Mouse (Mus musculus) MEL (cell line): ENCODE results near the gene Chchd2. TPM values are rescaled to one million over a fixed set of nuclear protein-coding genes. Genes with fewer than 3 reads are reported as not detected.
"Not testable (repeated sequence)": the region's sequence is repeated elsewhere in the genome, so short reads cannot be mapped to it uniquely, and the experiment has no call there.

ENCODE experiments used
- DNase-seq: peaks from one replicate; pipeline ENCODE4 v3.0.0; 2011; ENCODE audit warnings: low read depth, low spot score
- H3K27ac ChIP-seq: 2 replicates; pipeline ENCODE4 v1.5.1; 2012; ENCODE audit warnings: low read depth, mild to moderate bottlenecking, control low read depth, low read length, moderate library complexity; ENCODE audit not compliant: control insufficient read depth
- H3K27me3 ChIP-seq, 2 experiments: fragments of 150-350 bp in 1 of 2; sonication (generic) in 1 of 2; 2 replicates each; pipeline ENCODE4 v1.6.1; 2012; ENCODE audit warnings: low read length in 2 of 2, mild to moderate bottlenecking in 2 of 2, improper control_type of control experiment in 1 of 2, moderate library complexity in 1 of 2; ENCODE audit not compliant: insufficient read depth in 2 of 2, control insufficient read depth in 1 of 2
- H3K36me3 ChIP-seq, 2 experiments: 2 replicates each; pipeline ENCODE4 v1.6.1; 2012 to 2014; ENCODE audit warnings: low read length in 2 of 2, improper control_type of control experiment in 1 of 2, inconsistent platforms in 1 of 2, mild to moderate bottlenecking in 1 of 2; ENCODE audit not compliant: insufficient read depth in 2 of 2, control insufficient read depth in 1 of 2
- H3K4me1 ChIP-seq, 2 experiments: fragments of 150-350 bp in 1 of 2; sonication (generic) in 1 of 2; 2 replicates each; pipeline ENCODE4 v1.6.1; 2012; ENCODE audit warnings: low read length in 2 of 2, improper control_type of control experiment in 1 of 2, mild to moderate bottlenecking in 1 of 2; ENCODE audit not compliant: insufficient read depth in 2 of 2, control insufficient read depth in 1 of 2
- H3K4me3 ChIP-seq, 2 experiments: fragments of 150-350 bp in 1 of 2; sonication (generic) in 1 of 2; 2 replicates each; pipeline ENCODE4 v1.5.1; 2012; ENCODE audit warnings: low read depth in 2 of 2, low read length in 2 of 2, mild to moderate bottlenecking in 2 of 2, moderate library complexity in 2 of 2, control low read depth in 1 of 2, improper control_type of control experiment in 1 of 2; ENCODE audit not compliant: control insufficient read depth in 1 of 2, insufficient read depth in 1 of 2
- H3K79me2 ChIP-seq: 2 replicates; pipeline ENCODE4 v1.6.1; 2012; ENCODE audit warnings: mild to moderate bottlenecking, low read length, moderate library complexity; ENCODE audit not compliant: control insufficient read depth, poor library complexity, insufficient read depth
- H3K9ac ChIP-seq: 2 replicates; pipeline ENCODE4 v1.6.1; 2012; ENCODE audit warnings: low read depth, mild to moderate bottlenecking, control low read depth, low read length, moderate library complexity; ENCODE audit not compliant: control insufficient read depth, poor library complexity, severe bottlenecking
- H3K9me3 ChIP-seq: fragments of 150-350 bp; sonication (generic); replicated peaks from 2 replicates; pipeline ENCODE4 v1.6.1; 2012; ENCODE audit warnings: mild to moderate bottlenecking, low read length, improper control_type of control experiment, moderate library complexity; ENCODE audit not compliant: insufficient read depth
- CHD1 ChIP-seq: IDR thresholded peaks from 2 replicates; pipeline ENCODE4 v1.6.1; 2012; ENCODE audit warnings: low read depth, mild to moderate bottlenecking, inconsistent platforms, low read length, improper control_type of control experiment
- ELF1 ChIP-seq: IDR thresholded peaks from 2 replicates; pipeline ENCODE4 v1.6.1; 2014; ENCODE audit warnings: low read depth, mild to moderate bottlenecking, inconsistent platforms, low read length, improper control_type of control experiment, moderate library complexity
- EP300 ChIP-seq, 2 experiments: IDR thresholded peaks; 2 replicates each; pipeline ENCODE4 v1.6.1; 2011; ENCODE audit warnings: improper control_type of control experiment in 2 of 2, low read length in 2 of 2, low read depth in 1 of 2, mild to moderate bottlenecking in 1 of 2
- GATA1 ChIP-seq: IDR thresholded peaks from 2 replicates; pipeline ENCODE4 v1.6.1; 2011; ENCODE audit warnings: low read depth, low read length, improper control_type of control experiment
- HCFC1 ChIP-seq: IDR thresholded peaks from 2 replicates; pipeline ENCODE4 v1.6.1; 2012; ENCODE audit warnings: low read depth, mild to moderate bottlenecking, inconsistent platforms, low read length, improper control_type of control experiment, moderate library complexity
- JUND ChIP-seq: IDR thresholded peaks from 2 replicates; pipeline ENCODE4 v1.6.1; 2011; ENCODE audit warnings: low read depth, mild to moderate bottlenecking, improper control_type of control experiment, low read length
- MAFK ChIP-seq: IDR thresholded peaks from 2 replicates; pipeline ENCODE4 v1.6.1; 2011; ENCODE audit warnings: low read depth, mild to moderate bottlenecking, low read length, improper control_type of control experiment, borderline replicate concordance
- MAX ChIP-seq: IDR thresholded peaks from 2 replicates; pipeline ENCODE4 v1.6.1; 2011; ENCODE audit warnings: low read length, improper control_type of control experiment
- MAZ ChIP-seq: IDR thresholded peaks from 2 replicates; pipeline ENCODE4 v1.6.1; 2012; ENCODE audit warnings: low read depth, mild to moderate bottlenecking, inconsistent platforms, low read length, improper control_type of control experiment
- MXI1 ChIP-seq: IDR thresholded peaks from 2 replicates; pipeline ENCODE4 v1.6.1; 2011; ENCODE audit warnings: mild to moderate bottlenecking, low read depth, low read length, improper control_type of control experiment
- MYB ChIP-seq: IDR thresholded peaks from 2 replicates; pipeline ENCODE4 v1.6.1; 2011; ENCODE audit warnings: mild to moderate bottlenecking, low read depth, low read length, improper control_type of control experiment
- MYC ChIP-seq: IDR thresholded peaks from 2 replicates; pipeline ENCODE4 v1.6.1; 2011; ENCODE audit warnings: low read depth, mild to moderate bottlenecking, low read length, improper control_type of control experiment, moderate library complexity
- NELFE ChIP-seq: IDR thresholded peaks from 2 replicates; pipeline ENCODE4 v1.6.1; 2011; ENCODE audit warnings: low read depth, low read length, improper control_type of control experiment
- NRF1 ChIP-seq: IDR thresholded peaks from 2 replicates; pipeline ENCODE4 v1.6.1; 2014; ENCODE audit warnings: low read depth, mild to moderate bottlenecking, inconsistent platforms, low read length, improper control_type of control experiment, moderate library complexity; ENCODE audit not compliant: poor library complexity, insufficient read depth, severe bottlenecking
- POLR2A ChIP-seq, 2 experiments: IDR thresholded peaks; 2 replicates each; pipeline ENCODE4 v1.6.1; 2011 to 2012; ENCODE audit warnings: low read length in 2 of 2, mild to moderate bottlenecking in 2 of 2, control low read depth in 1 of 2, improper control_type of control experiment in 1 of 2, low read depth in 1 of 2, moderate library complexity in 1 of 2; ENCODE audit not compliant: control insufficient read depth in 1 of 2, insufficient read depth in 1 of 2, poor library complexity in 1 of 2
- POLR2AphosphoS5 ChIP-seq: IDR thresholded peaks from 2 replicates; pipeline ENCODE4 v1.6.1; 2012; ENCODE audit warnings: low read depth, borderline replicate concordance, mild to moderate bottlenecking, inconsistent platforms, low read length, moderate library complexity, mixed read lengths
- RAD21 ChIP-seq: IDR thresholded peaks from 2 replicates; pipeline ENCODE4 v1.6.1; 2011; ENCODE audit warnings: mild to moderate bottlenecking, low read depth, low read length, improper control_type of control experiment
- SIN3A ChIP-seq: IDR thresholded peaks from 2 replicates; pipeline ENCODE4 v1.6.1; 2012; ENCODE audit warnings: low read length, improper control_type of control experiment, inconsistent platforms
- TAL1 ChIP-seq: IDR thresholded peaks from 2 replicates; pipeline ENCODE4 v1.6.1; 2012; ENCODE audit warnings: mild to moderate bottlenecking, inconsistent platforms, low read length, moderate library complexity, mixed read lengths
- TBP ChIP-seq: IDR thresholded peaks from 2 replicates; pipeline ENCODE4 v1.8.0; 2011; ENCODE audit warnings: low read depth, low read length, improper control_type of control experiment
- ZNF384 ChIP-seq: IDR thresholded peaks from 2 replicates; pipeline ENCODE4 v1.6.1; 2012; ENCODE audit warnings: low read depth, mild to moderate bottlenecking, inconsistent platforms, low read length, improper control_type of control experiment
- polyA plus RNA-seq, 2 experiments: library from polyadenylated mRNA; stranded (reverse) in 1 of 2; unstranded in 1 of 2; fragments of >175 nt in 1 of 2; fragments of >200 nt in 1 of 2; gene quantifications; 2 replicates each; pipeline versions ENCODE4 v1.2.1 to v1.2.4; 2012; ENCODE audit warnings: low replicate concordance in 2 of 2, low read depth in 1 of 2; ENCODE audit not compliant: insufficient read length in 2 of 2, insufficient read depth in 1 of 2, missing spikeins in 1 of 2
- total RNA-seq: library from RNA; depleted of rRNA; stranded (reverse); fragments of 300-350 nt; gene quantifications from 2 replicates; pipeline ENCODE4 v1.2.3, GENCODE M21; 2012

Gene Chchd2
- total and polyA plus RNA-seq, 3 experiments, result 588 to 951 TPM; not detected in 1

DNA sequence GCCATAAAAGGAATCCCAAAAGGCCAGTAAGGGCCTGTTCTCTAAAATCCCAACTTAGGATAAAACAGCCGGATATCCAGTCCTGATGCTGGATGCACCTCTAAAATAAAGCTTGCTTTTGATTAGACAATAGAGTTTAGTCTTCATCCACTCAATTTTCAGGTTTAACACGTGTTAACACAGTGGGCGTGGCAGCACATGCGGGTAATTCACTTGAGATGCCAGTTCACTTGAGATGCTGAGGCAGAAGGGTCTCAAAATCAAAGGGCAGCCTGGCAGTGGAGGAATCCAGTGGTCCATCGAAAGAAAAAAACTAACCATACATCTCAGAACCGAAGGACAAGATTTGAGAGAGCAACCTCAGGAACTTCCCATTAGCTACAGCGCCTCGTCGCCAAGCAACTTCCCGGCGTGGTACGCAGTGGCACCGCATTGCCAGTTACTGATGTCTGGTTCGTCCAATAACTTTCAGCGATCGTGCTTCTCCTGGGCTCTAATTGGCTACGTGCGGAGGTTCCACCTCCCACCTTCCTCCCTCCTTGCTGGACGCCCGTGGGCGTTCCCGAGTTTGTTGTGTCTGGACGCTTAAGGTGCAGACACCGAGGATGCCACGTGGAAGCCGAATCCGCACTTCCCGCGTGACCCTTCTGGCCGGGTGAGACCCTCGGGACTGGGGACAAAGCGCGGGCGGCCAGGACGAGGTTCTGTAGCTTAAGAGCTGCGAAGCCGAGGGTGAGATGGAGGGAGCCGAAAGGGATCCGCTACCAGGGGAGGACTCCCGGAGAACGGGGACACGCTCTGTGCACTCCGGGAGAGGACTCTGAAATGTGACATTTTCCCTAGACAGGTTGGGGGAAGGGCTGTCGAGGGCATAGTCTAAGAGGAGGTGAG lies 8.2 kb upstream of the Chchd2 start, which contains the start of gene Zbed5 (continued):
- TF ChIP-seq MYB, result no peak
- no peak for TF ChIP-seq MAFK
- TF ChIP-seq TAL1, result no peak
- TF ChIP-seq POLR2AphosphoS5, result no peak

DNA sequence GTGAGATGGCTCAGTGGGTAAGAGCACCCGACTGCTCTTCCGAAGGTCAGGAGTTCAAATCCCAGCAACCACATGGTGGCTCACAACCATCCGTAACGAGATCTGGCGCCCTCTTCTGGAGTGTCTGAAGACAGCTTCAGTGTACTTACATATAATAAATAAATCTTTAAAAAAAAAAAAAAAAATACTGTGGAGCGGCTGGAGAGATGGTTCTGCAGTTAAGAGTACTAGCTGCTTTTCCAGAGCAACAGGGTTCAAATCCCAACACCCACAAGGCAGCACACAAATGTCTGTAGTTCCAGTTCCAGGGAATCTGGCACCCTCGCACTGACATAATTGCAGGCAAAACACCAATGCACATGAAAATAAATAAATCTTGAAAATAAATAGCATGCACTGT lies 3.1 kb upstream of the Chchd2 start:
- H3K4me1 ChIP-seq, H3K9me3 ChIP-seq, H3K27ac ChIP-seq, DNase-seq, H3K27me3 ChIP-seq, H3K4me3 ChIP-seq, H3K9ac ChIP-seq: not testable (repeated sequence)
- Histone ChIP-seq H3K36me3 (peaks cover 0 to 12% of the 10 kb centered on the region in 2 experiments; a peak in 3 of 4 replicates), H3K79me2 (peaks cover 16% of the 10 kb centered on the region)
- 0 out of 2 replicates have a peak, but pooled peaks have one; percentile 56 for TF ChIP-seq TBP
- TF ChIP-seq ZNF384, result peak; percentile 52

DNA sequence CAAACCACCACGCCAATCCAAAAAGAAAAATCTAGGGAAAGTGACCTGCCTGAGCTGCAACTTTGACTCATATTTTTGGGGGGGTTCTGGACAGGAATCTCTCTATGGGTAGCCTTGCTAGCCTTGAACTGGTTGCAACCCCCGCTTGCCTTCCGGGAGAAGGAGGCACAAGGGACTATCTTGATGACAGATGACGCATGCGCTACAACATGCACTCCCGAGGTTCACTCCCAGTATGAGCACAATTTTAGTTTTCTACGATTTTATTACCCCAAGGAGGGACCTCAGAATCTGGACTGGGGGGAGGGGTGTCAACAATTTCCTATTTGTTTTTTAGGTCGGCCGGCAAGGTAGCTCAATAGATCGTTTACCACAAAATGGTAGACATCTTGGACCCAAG lies 999 bp downstream of the Chchd2 start:
- Histone ChIP-seq H3K27ac (peak overlapping the region; percentile 81), H3K27me3 (no peaks in the 10 kb centered on the region), H3K9ac (peak overlapping the region; percentile 84), H3K36me3 (peaks cover 20% of the 10 kb centered on the region in 2 experiments), H3K79me2 (peaks cover 26% of the 10 kb centered on the region), H3K4me1 (peaks cover 3 to 6% of the 10 kb centered on the region in 2 experiments; a peak in 2 of 4 replicates), H3K9me3 (no peaks in the 10 kb centered on the region), H3K4me3 (peak overlapping the region; percentile 89 to 96)
- TF ChIP-seq GATA1 (peak; percentile 79), MYC (no peak), NELFE (0 out of 2 replicates have a peak, but pooled peaks have one; percentile 20), MXI1 (peak; percentile 45), CHD1 (peak; percentile 79; the same call in 1 of the 2 replicates), RAD21 (no peak), NRF1 (peak; percentile 79), JUND (no peak), HCFC1 (peak; percentile 47; the same call in 1 of the 2 replicates), MAZ (no peak), EP300 (IDR thresholded peaks at IDR 0.05; ENCODE audit: low read depth in 1 of 2, low read length in 2 of 2) (no peak), MAX (peak; percentile 71), ELF1 (peak; percentile 72; the same call in 1 of the 2 replicates), TBP (0 out of 2 replicates have a peak, but pooled peaks have one; percentile 21), SIN3A (peak; percentile 61; the same call in 1 of the 2 replicates), POLR2A (IDR thresholded peaks at IDR 0.05; ENCODE audit: control insufficient read depth in 1 of 2, insufficient read depth in 1 of 2, low read depth in 1 of 2, low read length in 2 of 2, poor library complexity in 1 of 2) (no peak)
- peak; percentile 81 for DNase-seq
